Mouse (Mus musculus): Measurements from ENCODE around the gene Fam240b. TPM values are rescaled to one million over a fixed set of nuclear protein-coding genes. Genes with fewer than 3 reads are reported as not detected.
"Not testable (repeated sequence)": the region's sequence is repeated elsewhere in the genome, so short reads cannot be mapped to it uniquely, and the experiment has no call there.

The Fam240b gene
- polyA plus RNA-seq, 1 experiment from 2014 or later, result not detected

GRCm38 (mm10) chr13:64479960-64480359, 17.6 kb downstream of the Fam240b start:
- H3K4me2 ChIP-seq (ENCODE audit: low read depth, low read length), result no peak overlapping the region
- no peaks in the 10 kb centered on the region for H3K36me3 ChIP-seq (ENCODE audit: control insufficient read depth, insufficient read depth, low read length)
- DNase-seq (ENCODE audit: low spot score), result no peak
- H3K4me3 ChIP-seq (ENCODE audit: low read depth, low read length), result no peak overlapping the region
- ATAC-seq (ENCODE audit: low read depth), result no peak
- 78% methylated on average over 3 of the region's 3 CpGs for WGBS
- H3K27ac ChIP-seq (replicated peaks; ENCODE audit: low read depth, low read length), result no peak overlapping the region
- H3K9me3 ChIP-seq (ENCODE audit: control insufficient read depth, low read length), result no peaks in the 10 kb centered on the region
- no peaks in the 10 kb centered on the region for H3K27me3 ChIP-seq (replicated peaks; ENCODE audit: control insufficient read depth, insufficient read depth, low read length)
- H3K4me1 ChIP-seq (ENCODE audit: control insufficient read depth, insufficient read depth, low read length), result no peaks in the 10 kb centered on the region
- no peak overlapping the region for H3K9ac ChIP-seq (ENCODE audit: low read depth, low read length)

- H3K9me3 ChIP-seq (ENCODE audit: control insufficient read depth, low read length), result no peaks in the 10 kb centered on the region
- no peak overlapping the region for H3K4me3 ChIP-seq (ENCODE audit: low read depth, low read length)
- DNase-seq (ENCODE audit: low spot score), result no peak
- ATAC-seq (ENCODE audit: low read depth), result no peak
- no peaks in the 10 kb centered on the region for H3K27me3 ChIP-seq (replicated peaks; ENCODE audit: control insufficient read depth, insufficient read depth, low read length)
- H3K36me3 ChIP-seq (ENCODE audit: control insufficient read depth, insufficient read depth, low read length), result no peaks in the 10 kb centered on the region
- H3K4me1 ChIP-seq (ENCODE audit: control insufficient read depth, insufficient read depth, low read length), result no peaks in the 10 kb centered on the region
- no peak overlapping the region for H3K9ac ChIP-seq (ENCODE audit: low read depth, low read length)
- no peak overlapping the region for H3K27ac ChIP-seq (replicated peaks; ENCODE audit: low read depth, low read length)
- H3K4me2 ChIP-seq (ENCODE audit: low read depth, low read length), result no peak overlapping the region
- 63% methylated on average over 4 of the region's 4 CpGs for WGBS
Measured at GRCm38 (mm10) chr13:64477968-64478367, 19.6 kb downstream of the Fam240b start.

DNA sequence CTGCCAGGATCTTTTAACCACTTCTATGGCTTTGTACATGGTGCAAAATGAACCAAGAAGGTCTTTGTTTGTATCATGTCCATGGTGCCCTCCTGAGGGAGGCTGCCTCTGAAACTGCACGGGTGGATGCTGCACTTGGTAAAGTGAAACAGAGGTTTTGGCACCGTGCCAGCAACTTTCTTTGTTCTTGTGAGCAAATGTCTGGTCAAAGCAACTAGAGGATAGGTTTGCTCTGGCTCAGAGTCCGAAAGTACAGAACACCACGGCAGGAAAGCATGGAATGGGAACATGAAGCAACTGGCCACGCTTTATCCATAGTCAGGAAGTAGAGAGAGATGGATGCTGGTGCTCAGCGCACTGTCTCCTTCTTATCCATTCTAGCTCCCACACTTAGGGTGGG, 29.7 kb downstream of the Fam240b start:
- Histone ChIP-seq H3K4me1 (ENCODE audit: control insufficient read depth, insufficient read depth, low read length) (no peaks in the 10 kb centered on the region), H3K36me3 (ENCODE audit: control insufficient read depth, insufficient read depth, low read length) (no peaks in the 10 kb centered on the region), H3K9me3 (ENCODE audit: control insufficient read depth, low read length) (no peaks in the 10 kb centered on the region), H3K9ac (ENCODE audit: low read depth, low read length) (no peak overlapping the region), H3K4me2 (ENCODE audit: low read depth, low read length) (no peak overlapping the region), H3K27ac (replicated peaks; ENCODE audit: low read depth, low read length) (no peak overlapping the region), H3K27me3 (replicated peaks; ENCODE audit: control insufficient read depth, insufficient read depth, low read length) (no peaks in the 10 kb centered on the region), H3K4me3 (ENCODE audit: low read depth, low read length) (no peak overlapping the region)
- DNase-seq (ENCODE audit: low spot score), result peak; percentile 57
- ATAC-seq (ENCODE audit: low read depth), result no peak
- WGBS, result 55% methylated on average over 6 of the region's 6 CpGs

DNA sequence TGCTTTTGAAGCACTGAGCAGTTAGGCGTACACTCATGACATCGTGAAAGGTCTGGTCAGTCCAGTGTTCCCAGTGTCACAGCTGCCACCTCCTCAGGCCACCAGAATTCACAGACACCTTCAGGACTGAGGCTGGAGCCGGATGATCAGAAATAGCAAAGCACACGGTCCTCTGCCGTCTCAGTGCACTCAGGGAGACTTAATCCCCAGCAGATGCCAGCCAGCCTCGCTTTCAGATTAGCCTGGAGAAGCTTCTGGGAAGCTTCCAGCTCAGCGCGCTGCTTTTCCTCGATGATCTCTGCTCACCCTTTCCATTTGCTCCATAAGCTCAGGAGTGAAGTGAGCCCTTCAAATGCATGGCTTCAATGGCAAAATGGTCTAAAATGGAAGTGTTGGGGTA, 32.4 kb downstream of the Fam240b start:
- Histone ChIP-seq H3K4me1 (ENCODE audit: control insufficient read depth, insufficient read depth, low read length) (no peaks in the 10 kb centered on the region), H3K4me3 (ENCODE audit: low read depth, low read length) (no peak overlapping the region), H3K9ac (ENCODE audit: low read depth, low read length) (no peak overlapping the region), H3K27me3 (replicated peaks; ENCODE audit: control insufficient read depth, insufficient read depth, low read length) (no peaks in the 10 kb centered on the region), H3K36me3 (ENCODE audit: control insufficient read depth, insufficient read depth, low read length) (no peaks in the 10 kb centered on the region), H3K9me3 (ENCODE audit: control insufficient read depth, low read length) (peaks cover 8% of the 10 kb centered on the region), H3K27ac (replicated peaks; ENCODE audit: low read depth, low read length) (no peak overlapping the region), H3K4me2 (ENCODE audit: low read depth, low read length) (no peak overlapping the region)
- ATAC-seq (ENCODE audit: low read depth) (no peak), DNase-seq (ENCODE audit: low spot score) (peak; percentile 22)
- WGBS, result 57% methylated on average over 9 of the region's 9 CpGs

DNA sequence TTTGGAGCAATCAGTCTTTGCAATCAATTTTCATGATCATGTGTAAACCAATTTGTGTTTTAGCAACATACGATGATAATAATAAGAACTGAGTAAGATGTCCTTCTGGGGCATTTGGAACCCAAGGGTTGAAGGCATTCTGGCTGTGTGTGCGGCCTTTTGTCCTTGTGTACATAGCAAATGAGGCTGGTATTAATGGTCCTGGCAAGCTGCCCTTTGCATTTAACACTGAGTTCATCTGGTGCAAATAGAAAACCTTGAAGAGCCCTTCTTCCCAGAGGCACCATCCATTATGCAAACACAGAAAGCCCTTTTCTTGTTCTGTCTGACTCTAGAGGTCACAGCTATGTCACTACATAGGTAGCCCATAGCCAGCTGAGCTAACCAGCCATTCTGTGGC, 35.0 kb downstream of the Fam240b start:
- H3K27ac ChIP-seq (replicated peaks; ENCODE audit: low read depth, low read length), result no peak overlapping the region
- no peaks in the 10 kb centered on the region for H3K4me1 ChIP-seq (ENCODE audit: control insufficient read depth, insufficient read depth, low read length)
- no peak overlapping the region for H3K9ac ChIP-seq (ENCODE audit: low read depth, low read length)
- no peak overlapping the region for H3K4me3 ChIP-seq (ENCODE audit: low read depth, low read length)
- H3K36me3 ChIP-seq (ENCODE audit: control insufficient read depth, insufficient read depth, low read length), result no peaks in the 10 kb centered on the region
- H3K9me3 ChIP-seq (ENCODE audit: control insufficient read depth, low read length), result peaks cover 8% of the 10 kb centered on the region
- H3K27me3 ChIP-seq (replicated peaks; ENCODE audit: control insufficient read depth, insufficient read depth, low read length), result no peaks in the 10 kb centered on the region
- DNase-seq (ENCODE audit: low spot score) (no peak), ATAC-seq (ENCODE audit: low read depth) (no peak)
- WGBS, result 88% methylated on average over 2 of the region's 2 CpGs
- H3K4me2 ChIP-seq (ENCODE audit: low read depth, low read length), result no peak overlapping the region

DNA sequence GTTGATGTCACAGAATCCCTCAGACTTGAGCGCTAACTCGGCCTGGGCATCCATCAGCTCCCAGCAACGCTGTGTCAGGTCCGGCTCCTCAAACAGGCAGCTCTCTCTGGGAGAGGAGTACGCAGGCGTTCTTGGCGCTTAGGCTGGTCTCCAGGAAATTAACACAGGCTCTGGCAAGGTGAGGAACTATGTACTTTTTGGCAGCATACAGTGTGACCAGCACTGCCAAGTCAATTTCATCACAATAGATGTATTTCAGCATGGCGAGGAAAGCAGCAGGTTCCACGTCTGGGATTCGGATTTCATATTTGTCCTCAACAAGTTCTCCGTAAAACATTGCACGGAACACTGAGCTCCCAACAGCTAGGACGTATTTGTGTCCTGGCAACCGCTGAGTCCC, 39.4 kb downstream of the Fam240b start:
- Histone ChIP-seq H3K36me3 (ENCODE audit: control insufficient read depth, insufficient read depth, low read length) (no peaks in the 10 kb centered on the region), H3K4me1 (ENCODE audit: control insufficient read depth, insufficient read depth, low read length) (no peaks in the 10 kb centered on the region), H3K27ac (replicated peaks; ENCODE audit: low read depth, low read length) (no peak overlapping the region), H3K9ac (ENCODE audit: low read depth, low read length) (no peak overlapping the region), H3K4me2 (ENCODE audit: low read depth, low read length) (no peak overlapping the region), H3K27me3 (replicated peaks; ENCODE audit: control insufficient read depth, insufficient read depth, low read length) (no peaks in the 10 kb centered on the region), H3K4me3 (ENCODE audit: low read depth, low read length) (no peak overlapping the region), H3K9me3 (ENCODE audit: control insufficient read depth, low read length) (peaks cover 8% of the 10 kb centered on the region)
- ATAC-seq (ENCODE audit: low read depth) (no peak), DNase-seq (ENCODE audit: low spot score) (no peak)
- 90% methylated on average over 14 of the region's 14 CpGs for WGBS

GRCm38 (mm10) chr13:64457225-64457978, 40.2 kb downstream of the Fam240b start:
- DNase-seq (ENCODE audit: low spot score); H3K4me1 ChIP-seq (ENCODE audit: control insufficient read depth, insufficient read depth, low read length); H3K27me3 ChIP-seq (replicated peaks; ENCODE audit: control insufficient read depth, insufficient read depth, low read length); H3K36me3 ChIP-seq (ENCODE audit: control insufficient read depth, insufficient read depth, low read length); H3K4me2 ChIP-seq (ENCODE audit: low read depth, low read length); H3K4me3 ChIP-seq (ENCODE audit: low read depth, low read length); H3K9me3 ChIP-seq (ENCODE audit: control insufficient read depth, low read length); H3K9ac ChIP-seq (ENCODE audit: low read depth, low read length); ATAC-seq (ENCODE audit: low read depth); H3K27ac ChIP-seq (replicated peaks; ENCODE audit: low read depth, low read length): not testable (repeated sequence)
- WGBS, result 89% methylated on average over 19 of the region's 19 CpGs

- no peak overlapping the region for H3K27ac ChIP-seq (replicated peaks; ENCODE audit: low read depth, low read length)
- H3K9ac ChIP-seq (ENCODE audit: low read depth, low read length), result no peak overlapping the region
- H3K4me1 ChIP-seq (ENCODE audit: control insufficient read depth, insufficient read depth, low read length), result no peaks in the 10 kb centered on the region
- H3K4me3 ChIP-seq (ENCODE audit: low read depth, low read length), result no peak overlapping the region
- no peaks in the 10 kb centered on the region for H3K27me3 ChIP-seq (replicated peaks; ENCODE audit: control insufficient read depth, insufficient read depth, low read length)
- H3K36me3 ChIP-seq (ENCODE audit: control insufficient read depth, insufficient read depth, low read length), result no peaks in the 10 kb centered on the region
- no peak overlapping the region for H3K4me2 ChIP-seq (ENCODE audit: low read depth, low read length)
- no peaks in the 10 kb centered on the region for H3K9me3 ChIP-seq (ENCODE audit: control insufficient read depth, low read length)
- DNase-seq (ENCODE audit: low spot score) (no peak), ATAC-seq (ENCODE audit: low read depth) (no peak)
- WGBS, result 75% methylated on average over 7 of the region's 7 CpGs
Measured at GRCm38 (mm10) chr13:64450001-64450794, 47.4 kb downstream of the Fam240b start.
